Mouse (Mus musculus): Measurements from ENCODE around the gene Snx33. TPM values are rescaled to one million over a fixed set of nuclear protein-coding genes. Genes with fewer than 3 reads are reported as not detected.

The Snx33 gene
- total RNA-seq, 2 experiments from 2014 or later = 24.2 to 27.9 TPM

Other genes starting within 250 kb of the Snx33 start
- 1 to 10 TPM in 1 of 2 experiments, under 1 TPM in 1; 0.66 to 1.2 TPM for gene Lingo1, start 131.9 kb downstream of the Snx33 start, total RNA-seq (2021)
- gene Odf3l1, start 63.7 kb downstream of the Snx33 start, total RNA-seq (2021) = 1 to 10 TPM in 1 of 2 experiments, under 1 TPM in 1; 0.63 to 1.7 TPM
- 10 to 100 TPM in 1 of 2 experiments, 1 to 10 TPM in 1; 9.7 to 12.0 TPM for gene Cspg4, start 63.3 kb downstream of the Snx33 start, total RNA-seq (2021)
- gene Imp3, start 9.1 kb upstream of the Snx33 start, total RNA-seq (2021) = 100 to 1,000 TPM in 1 of 2 experiments, 10 to 100 TPM in 1; 89.4 to 106 TPM
- gene Snupn, start 22.5 kb upstream of the Snx33 start, total RNA-seq (2021) = 10 to 100 TPM; 11.7 to 12.4 TPM
- gene Ptpn9, start 66.6 kb upstream of the Snx33 start, total RNA-seq (2021) = 10 to 100 TPM; 47.7 to 53.8 TPM
- gene Sin3a, start 143.7 kb upstream of the Snx33 start, total RNA-seq (2021) = 10 to 100 TPM; 41.8 to 54.3 TPM
- gene Man2c1, start 202.3 kb upstream of the Snx33 start, total RNA-seq (2021) = 100 to 1,000 TPM; 109 to 121 TPM
- gene Neil1, start 219.9 kb upstream of the Snx33 start, total RNA-seq (2021) = 10 to 100 TPM in 1 of 2 experiments, 1 to 10 TPM in 1; 9.8 to 10.9 TPM
- gene Commd4, start 230.0 kb upstream of the Snx33 start, total RNA-seq (2021) = 10 to 100 TPM; 48.2 to 58.0 TPM

Data from adrenal gland, postnatal 36 days (tissue).